ENCODE assay signal across 27 mouse cellular contexts in the genomic region with DNA sequence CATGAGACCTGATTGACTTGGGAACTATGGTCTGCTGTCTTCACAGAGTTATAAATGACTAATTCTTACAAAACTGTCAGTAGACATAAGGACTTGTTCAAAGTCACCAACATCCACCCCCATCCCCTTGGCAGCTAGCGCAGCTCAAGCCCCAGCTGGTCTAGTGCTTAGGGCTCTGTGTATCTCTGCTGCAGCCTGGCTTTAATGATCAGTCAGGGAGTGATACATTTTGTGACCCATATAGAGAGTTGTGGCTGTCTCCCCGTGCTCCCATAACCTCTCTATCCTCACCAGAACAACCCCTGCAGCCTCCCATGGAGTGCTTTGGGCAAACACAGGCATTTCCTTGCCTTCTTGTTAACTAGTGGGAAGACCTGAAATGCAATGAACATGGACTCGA. TPM values are rescaled to one million over a fixed set of nuclear protein-coding genes. Genes with fewer than 3 reads are reported as not detected.
DNase-seq lines count a peak whose midpoint lies in the region; ATAC-seq and TF ChIP-seq lines count a peak whose summit lies in the region.
"Had no signal": no experiment of that assay in that cellular context is flagged by ENCODE, and none has a peak within 500 bp of the region (broad histone marks: within the 10 kb centered on the region; RNA-seq: fewer than 3 reads in every experiment).

No protein-coding gene starts in this region.

- no peak overlapping the region for H3K4me3 ChIP-seq in lung, embryonic 14.5 days (ENCODE audit: low read depth, low read length)
- H3K4me3 ChIP-seq in lung, adult 2 months (replicated peaks; ENCODE audit: extremely low read depth, low read depth, low read length): no peak overlapping the region
- H3K4me3 ChIP-seq: forebrain, embryonic 15.5 days; heart, adult 2 months; heart, embryonic 15.5 days; hindbrain, embryonic 15.5 days; intestine, embryonic 15.5 days; midbrain, embryonic 15.5 days; neural tube, embryonic 15.5 days had no signal

- no peak for TF ChIP-seq POLR2A in lung, adult 2 months (IDR thresholded peaks at IDR 0.05; ENCODE audit: borderline replicate concordance, extremely low read depth, low read depth, low read length)

- no peak overlapping the region for H3K27ac ChIP-seq in lung, embryonic 14.5 days (ENCODE audit: low read depth)
- H3K27ac ChIP-seq: forebrain, embryonic 15.5 days; heart, adult 2 months; heart, embryonic 15.5 days; hindbrain, embryonic 15.5 days; intestine, embryonic 15.5 days; midbrain, embryonic 15.5 days; neural tube, embryonic 15.5 days had no signal

- no peak overlapping the region for H3K9ac ChIP-seq in lung, embryonic 14.5 days
- H3K9ac ChIP-seq: forebrain, embryonic 15.5 days; heart, embryonic 15.5 days; hindbrain, embryonic 15.5 days; intestine, embryonic 15.5 days; midbrain, embryonic 15.5 days; neural tube, embryonic 15.5 days had no signal

- ATAC-seq in lung, embryonic 14.5 days (ENCODE audit: insufficient read depth): peak; percentile 87
- ATAC-seq: CD4-positive, CD25-positive, alpha-beta regulatory T cell, adult 4 months; forebrain, embryonic 15.5 days; intestine, embryonic 15.5 days; midbrain, embryonic 15.5 days; Patski had no signal

- 54% methylated on average over 3 of the region's 3 CpGs for WGBS in lung, embryonic 14.5 days
- 68% methylated on average over 3 of the region's 3 CpGs for WGBS in lung, adult 2 months

- no peaks in the 10 kb centered on the region for H3K36me3 ChIP-seq in lung, embryonic 14.5 days (ENCODE audit: insufficient read depth)
- H3K36me3 ChIP-seq: forebrain, embryonic 15.5 days; heart, embryonic 15.5 days; hindbrain, embryonic 15.5 days; intestine, embryonic 15.5 days; midbrain, embryonic 15.5 days; neural tube, embryonic 15.5 days had no signal

- H3K4me1 ChIP-seq in lung, embryonic 14.5 days (ENCODE audit: insufficient read depth): no peaks in the 10 kb centered on the region
- no peaks in the 10 kb centered on the region for H3K4me1 ChIP-seq in lung, adult 2 months (ENCODE audit: control insufficient read depth, insufficient read depth, low read length)
- H3K4me1 ChIP-seq: forebrain, embryonic 15.5 days; heart, embryonic 15.5 days; hindbrain, embryonic 15.5 days; intestine, embryonic 15.5 days; midbrain, embryonic 15.5 days; neural tube, embryonic 15.5 days had no signal

- peak; percentile 23 to 50 for DNase-seq in frontal cortex, adult 2 months (ENCODE audit: extremely low spot score in 1 of 2, low spot score in 1 of 2)
- no peak for DNase-seq in frontal cortex, postnatal 25 days (ENCODE audit: low spot score in 2 of 2)
- peak; percentile 59 for DNase-seq in lung, embryonic 14.5 days
- DNase-seq in lung, adult 2 months: no peak
- DNase-seq in brain, adult 2 months (ENCODE audit: low read depth, low spot score): peak; percentile 59
- peak; percentile 73 for DNase-seq in layer of hippocampus, adult 9-11 months
- no peak for DNase-seq in ovary, postnatal 10 days (ENCODE audit: low spot score)
- no peak for DNase-seq in urinary bladder, postnatal 14 days (ENCODE audit: low spot score)
- DNase-seq: adrenal gland, adult 8-10 months; cerebellum, postnatal 10 days; heart, adult 2 months; heart, postnatal 4 days; kidney, postnatal 36 days; thymus, postnatal 14 days had no signal

- TF ChIP-seq CTCF in lung, embryonic 14.5 days (IDR thresholded peaks at IDR 0.05; ENCODE audit: low read depth): no peak
- TF ChIP-seq CTCF in lung, adult 2 months (IDR thresholded peaks at IDR 0.05; ENCODE audit: insufficient read depth, low read length): no peak

- H3K4me2 ChIP-seq in lung, embryonic 14.5 days: no peak overlapping the region
- H3K4me2 ChIP-seq: forebrain, embryonic 15.5 days; heart, embryonic 15.5 days; hindbrain, embryonic 15.5 days; intestine, embryonic 15.5 days; midbrain, embryonic 15.5 days; neural tube, embryonic 15.5 days had no signal

- H3K9me3 ChIP-seq in lung, embryonic 14.5 days (ENCODE audit: low read depth, low read length): peaks cover 5% of the 10 kb centered on the region; the same call in 1 of the 2 replicates
- H3K9me3 ChIP-seq: intestine, embryonic 15.5 days; midbrain, embryonic 15.5 days had no signal

- H3K27me3 ChIP-seq in lung, embryonic 14.5 days (ENCODE audit: insufficient read depth, low read length): no peaks in the 10 kb centered on the region
- H3K27me3 ChIP-seq: forebrain, embryonic 15.5 days; heart, embryonic 15.5 days; hindbrain, embryonic 15.5 days; intestine, embryonic 15.5 days; midbrain, embryonic 15.5 days; neural tube, embryonic 15.5 days had no signal

RNA-seq across cellular contexts. Expression of gene Gm21750, which starts 40.1 kb away (rescaled TPM):
- polyA plus RNA-seq in frontal cortex, adult 2 months (2012; rRNA removed): not detected in 2 replicates
- polyA plus RNA-seq in lung, embryonic 14.5 days (2014; fragmentation: Nextera tagmentation; extraction: Ambion mirVana): not detected in 2 replicates
- polyA plus RNA-seq in lung, adult 2 months (2012; rRNA removed): not detected in 2 replicates
- polyA plus RNA-seq: CD4-positive, CD25-positive, alpha-beta regulatory T cell, adult 4 months; embryonic facial prominence, embryonic 14.5 days; forebrain, embryonic 15.5 days; heart, adult 2 months; heart, embryonic 15.5 days; hindbrain, embryonic 15.5 days; intestine, embryonic 15.5 days; kidney, embryonic 14.5 days; limb, embryonic 14.5 days; liver, embryonic 16.5 days; midbrain, embryonic 15.5 days; neural tube, embryonic 15.5 days; Patski; testis, adult 2 months had no signal

Comparison
In these comparisons a context has a peak if more than half of its experiments do, and no peak if none do; other contexts are left out.
1. DNase-seq: peak in frontal cortex, adult 2 months (2 of 2), lung, embryonic 14.5 days (single experiment), brain, adult 2 months (single experiment) and layer of hippocampus, adult 9-11 months (single experiment); none in frontal cortex, postnatal 25 days (0 of 2), lung, adult 2 months (single experiment), ovary, postnatal 10 days (single experiment) and urinary bladder, postnatal 14 days (single experiment).